Mouse (Mus musculus) heart, embryonic 11.5 days (tissue): Measurements from ENCODE around the gene Cct5. TPM values are rescaled to one million over a fixed set of nuclear protein-coding genes. Genes with fewer than 3 reads are reported as not detected.
A peak's percentile ranks its signal among the peaks of the same experiment; 100 is the strongest.

ENCODE experiments used
- ATAC-seq: fragments of 200-750 bp; cut with Nextera tagmentation; replicated peaks from 2 replicates; pipeline ENCODE4 v1.8.0; 2017; ENCODE audit warnings: moderate library complexity; ENCODE audit not compliant: insufficient number of reproducible peaks, low FRiP score, low TSS enrichment
- H3K27ac ChIP-seq: fragments of 300-500 bp; sonication (generic); 2 replicates; pipeline ENCODE4 v1.5.1; 2014; ENCODE audit warnings: mild to moderate bottlenecking, low read depth, low read length
- H3K27me3 ChIP-seq: fragments of 300-500 bp; sonication (generic); 2 replicates; pipeline ENCODE4 v1.6.1; 2014; ENCODE audit warnings: mild to moderate bottlenecking, low read length, mixed read lengths; ENCODE audit not compliant: control insufficient read depth, insufficient read depth
- H3K36me3 ChIP-seq: fragments of 300-500 bp; sonication (generic); 2 replicates; pipeline ENCODE4 v1.6.1; 2014; ENCODE audit warnings: mild to moderate bottlenecking, low read length, moderate library complexity, mixed read lengths; ENCODE audit not compliant: control insufficient read depth, insufficient read depth
- H3K4me1 ChIP-seq: fragments of 300-500 bp; sonication (generic); 2 replicates; pipeline ENCODE4 v1.6.1; 2014; ENCODE audit warnings: low read length; ENCODE audit not compliant: control insufficient read depth, insufficient read depth
- H3K4me2 ChIP-seq: fragments of 300-500 bp; sonication (generic); 2 replicates; pipeline ENCODE4 v1.6.1; 2014; ENCODE audit warnings: mild to moderate bottlenecking, moderate library complexity
- H3K4me3 ChIP-seq: fragments of 300-500 bp; sonication (generic); 2 replicates; pipeline ENCODE4 v1.5.1; 2014; ENCODE audit warnings: low read depth, low read length
- H3K9ac ChIP-seq: fragments of 300-500 bp; sonication (generic); 2 replicates; pipeline ENCODE4 v1.6.1; 2014; ENCODE audit warnings: mild to moderate bottlenecking, low read depth, low read length, moderate library complexity
- H3K9me3 ChIP-seq: fragments of 300-500 bp; sonication (generic); replicated peaks from 2 replicates; pipeline ENCODE4 v1.6.1; 2016; ENCODE audit warnings: low read length; ENCODE audit not compliant: control insufficient read depth
- WGBS: fragments of 180-500 bp; shearing (Covaris S2); extraction: QIAGEN DNeasy Blood & Tissue Kit; methylation state at CpG from one replicate; pipeline ENCODE4 v1.1.7; 2014; ENCODE audit not compliant: insufficient replicate concordance; 5-methylcytosine and 5-hydroxymethylcytosine counted together
- polyA plus RNA-seq: library from polyadenylated mRNA; unstranded; fragments of >200 nt; fragmentation: Nextera tagmentation; extraction: Ambion mirVana; gene quantifications from 2 replicates; pipeline ENCODE4 v1.2.1, GENCODE M21; 2014

The Cct5 gene
- 455 and 458 TPM in 2 replicates for polyA plus RNA-seq

DNA sequence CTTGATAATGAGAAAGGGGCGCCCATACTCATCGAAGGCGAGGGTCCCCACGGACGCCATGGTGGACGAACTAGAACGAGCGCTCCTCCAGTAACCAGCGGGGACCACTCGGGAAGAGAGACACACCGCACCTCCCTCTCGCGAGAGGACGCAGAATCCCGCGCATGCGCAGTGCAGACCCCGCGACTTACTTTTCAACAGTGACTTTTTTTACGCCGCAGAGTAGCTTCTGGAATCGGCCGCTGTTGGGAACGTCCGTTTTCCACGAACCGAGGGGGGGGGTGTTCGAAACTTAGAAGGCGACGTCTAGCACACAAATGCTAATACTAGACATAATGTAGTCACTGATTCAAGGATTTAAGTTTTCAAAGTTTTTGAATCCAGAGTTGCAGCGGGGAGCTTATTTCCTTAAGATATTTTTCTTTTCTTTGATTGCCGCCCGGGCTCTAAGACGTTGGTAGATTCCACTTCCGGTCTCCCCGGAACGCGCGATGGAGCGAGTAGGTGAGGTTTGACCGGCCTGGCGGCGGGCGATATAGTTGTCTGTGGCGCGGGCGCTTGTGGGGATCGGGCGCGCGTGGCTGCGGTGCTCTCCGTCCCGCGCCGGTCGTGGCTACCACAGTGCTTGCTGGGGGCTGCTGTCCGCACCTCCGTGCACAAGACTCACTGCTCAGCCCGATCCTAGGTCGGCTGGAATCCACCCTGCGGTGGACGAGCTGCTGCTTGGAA lies at the start of gene Cct5, which contains the start of gene Fam173b:
TSS of gene Cct5 (minus strand) at position 159 of the 729 bp plus-strand sequence.
TSS of gene Fam173b (plus strand) at position 207 of the 729 bp plus-strand sequence.
- peak; percentile 85 for ATAC-seq

DNA sequence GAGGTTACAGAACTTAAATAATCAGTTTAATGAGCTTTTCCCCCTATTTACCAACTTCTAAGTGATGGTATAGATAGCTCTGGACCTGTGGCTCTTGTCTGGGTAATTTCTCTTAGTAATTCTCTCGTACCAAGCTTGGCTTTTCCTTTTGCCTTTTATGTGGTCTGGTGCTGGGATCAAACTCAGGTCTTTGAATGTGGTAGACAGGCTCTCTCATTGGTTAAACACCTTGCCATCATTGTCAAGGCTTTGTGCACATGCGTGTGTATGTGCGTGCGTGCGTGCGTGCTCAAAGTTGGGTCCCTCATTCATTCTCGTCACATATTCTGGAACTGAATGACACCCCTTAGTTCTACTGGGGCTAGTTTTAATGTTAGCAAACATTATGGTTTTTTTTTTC lies 49.2 kb upstream of the Cct5 start:
- Histone ChIP-seq H3K4me1 (no peaks in the 10 kb centered on the region), H3K27me3 (no peaks in the 10 kb centered on the region), H3K4me2 (no peak overlapping the region), H3K27ac (no peak overlapping the region), H3K36me3 (no peaks in the 10 kb centered on the region), H3K4me3 (no peak overlapping the region), H3K9ac (no peak overlapping the region), H3K9me3 (no peaks in the 10 kb centered on the region)
- 91% methylated on average over 7 of the region's 7 CpGs for WGBS
- ATAC-seq = no peak

More for the DNA sequence above, at the start of gene Cct5, which contains the start of gene Fam173b:
- peaks cover 21% of the 10 kb centered on the region for H3K4me1 ChIP-seq
- peak within 1 kb of the TSS; percentile 95 for H3K4me2 ChIP-seq
- no peaks in the 10 kb centered on the region for H3K9me3 ChIP-seq
- no peaks in the 10 kb centered on the region for H3K27me3 ChIP-seq
- peak within 1 kb of the TSS; percentile 93 for H3K9ac ChIP-seq
- H3K36me3 ChIP-seq = 0 out of 2 replicates have a peak, but pooled peaks cover 5% of the 10 kb centered on the region
- peak within 1 kb of the TSS; percentile 85 for H3K4me3 ChIP-seq
- peak within 1 kb of the TSS; percentile 84 for H3K27ac ChIP-seq
- WGBS = under 1% methylated on average over 63 of the region's 63 CpGs

DNA sequence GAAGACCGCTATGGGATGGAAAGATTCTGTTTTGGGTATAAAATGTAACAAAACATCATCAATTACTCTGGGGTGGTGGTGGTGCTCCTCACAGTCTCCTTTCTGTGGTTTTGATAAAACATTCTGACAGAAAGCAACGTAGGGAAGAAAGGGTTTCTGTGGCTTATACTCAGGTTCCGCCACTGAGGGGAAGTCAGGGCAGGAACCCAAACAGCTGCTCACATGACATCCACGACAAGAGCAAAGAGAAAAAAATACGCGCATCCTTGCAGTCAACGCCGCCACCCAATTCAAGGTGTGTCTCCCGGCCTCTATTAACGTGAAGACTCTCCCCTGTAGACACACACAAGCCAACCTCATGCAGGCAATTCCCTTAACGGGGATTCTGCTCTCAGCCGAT lies 48.1 kb upstream of the Cct5 start:
- H3K9ac ChIP-seq = no peak overlapping the region
- no peak overlapping the region for H3K4me3 ChIP-seq
- H3K9me3 ChIP-seq = no peaks in the 10 kb centered on the region
- H3K4me2 ChIP-seq = no peak overlapping the region
- no peaks in the 10 kb centered on the region for H3K27me3 ChIP-seq
- no peak for ATAC-seq
- WGBS = 89% methylated on average over 12 of the region's 12 CpGs
- no peaks in the 10 kb centered on the region for H3K4me1 ChIP-seq
- no peaks in the 10 kb centered on the region for H3K36me3 ChIP-seq
- H3K27ac ChIP-seq = no peak overlapping the region

DNA sequence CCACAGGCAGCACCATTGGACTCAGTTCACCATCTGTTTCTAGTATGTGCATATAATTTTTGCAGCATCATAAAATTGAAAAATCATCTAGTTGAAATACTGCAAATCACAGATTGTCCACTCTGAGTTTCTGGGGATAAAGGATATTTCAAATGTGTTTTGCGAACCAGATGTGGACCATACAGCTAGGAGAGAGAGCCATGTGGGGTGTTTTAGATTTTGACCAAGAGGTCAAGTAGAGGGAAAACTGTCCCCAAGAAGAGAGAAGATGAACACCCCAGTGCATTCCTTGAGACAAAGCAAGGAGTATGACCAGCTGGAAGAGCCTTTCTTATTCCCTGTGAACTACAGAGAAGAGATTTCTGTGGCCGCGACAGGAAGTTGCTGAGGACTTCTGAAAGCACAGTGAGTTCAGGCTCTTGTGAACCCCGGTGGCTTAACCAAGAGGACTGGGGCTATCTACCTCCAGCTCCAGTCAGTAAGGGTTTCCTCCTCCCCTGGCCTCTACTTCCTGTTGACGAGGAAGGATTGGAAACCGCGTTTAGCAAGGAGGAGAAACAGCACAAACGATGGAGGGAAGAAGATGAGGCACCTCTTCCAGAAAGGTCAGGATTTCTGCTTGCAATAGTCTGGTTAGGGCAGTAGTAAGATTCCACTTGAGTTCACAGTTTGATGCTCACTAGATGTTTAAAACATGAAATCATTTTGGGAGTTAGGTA lies 46.4 kb upstream of the Cct5 start:
- Histone ChIP-seq H3K4me1 (no peaks in the 10 kb centered on the region), H3K27ac (no peak overlapping the region)

DNA sequence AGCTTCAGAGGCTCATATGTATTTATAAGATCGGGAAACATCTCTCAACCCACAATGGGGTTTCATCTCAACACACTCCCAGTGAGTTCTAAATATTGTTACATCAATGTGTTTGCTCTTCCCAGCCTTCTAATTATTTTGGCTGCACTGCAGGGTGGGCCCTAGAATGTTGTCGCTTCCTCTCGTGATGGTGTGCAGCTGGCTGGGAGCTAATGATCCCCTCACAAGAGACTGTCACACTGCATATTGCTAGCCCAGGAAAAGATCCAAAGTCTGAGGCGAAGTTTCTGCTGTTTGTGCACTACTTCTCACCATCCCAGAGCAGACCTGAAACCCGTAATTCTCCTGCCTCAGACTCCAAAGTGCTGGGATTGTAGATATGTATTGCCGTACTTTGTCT lies 45.6 kb upstream of the Cct5 start:
- Histone ChIP-seq H3K27me3 (no peaks in the 10 kb centered on the region), H3K27ac (no peak overlapping the region), H3K4me2 (no peak overlapping the region), H3K4me3 (no peak overlapping the region), H3K9ac (no peak overlapping the region), H3K4me1 (no peaks in the 10 kb centered on the region), H3K9me3 (no peaks in the 10 kb centered on the region), H3K36me3 (no peaks in the 10 kb centered on the region)
- ATAC-seq = no peak
- 76% methylated on average over 6 of the region's 6 CpGs for WGBS

More for the DNA sequence above, 46.4 kb upstream of the Cct5 start:
- no peak overlapping the region for H3K9ac ChIP-seq
- ATAC-seq = no peak
- no peaks in the 10 kb centered on the region for H3K36me3 ChIP-seq
- no peak overlapping the region for H3K4me3 ChIP-seq
- no peaks in the 10 kb centered on the region for H3K27me3 ChIP-seq
- 65% methylated on average over 8 of the region's 8 CpGs for WGBS
- H3K4me2 ChIP-seq = no peak overlapping the region
- no peaks in the 10 kb centered on the region for H3K9me3 ChIP-seq

DNA sequence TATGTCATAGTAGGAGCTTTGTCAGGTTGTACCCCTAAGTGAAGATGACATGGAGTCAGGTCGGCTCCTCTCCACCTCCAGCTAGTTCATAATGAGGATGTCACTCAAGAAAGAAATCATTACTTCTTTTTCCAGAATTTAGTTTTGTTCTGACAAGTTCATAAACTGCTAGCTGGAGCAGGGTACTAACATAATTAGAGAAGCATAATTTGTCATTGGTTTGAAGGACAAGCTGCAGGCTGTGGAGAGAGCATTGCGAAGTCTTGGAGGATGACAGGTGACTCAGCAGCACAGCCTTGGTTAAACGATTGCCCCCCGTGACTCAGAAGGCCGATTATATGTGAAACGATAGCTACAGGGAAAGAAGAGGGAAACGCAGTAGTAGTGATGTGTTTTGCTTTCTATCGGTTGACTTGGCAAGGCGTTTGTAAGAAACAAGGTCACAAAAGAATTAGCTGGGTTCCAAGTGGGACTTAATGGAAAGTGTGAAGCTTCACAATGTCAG lies 34.5 kb upstream of the Cct5 start:
- H3K36me3 ChIP-seq = no peaks in the 10 kb centered on the region
- no peak overlapping the region for H3K4me3 ChIP-seq
- 81% methylated on average over 9 of the region's 9 CpGs for WGBS
- no peaks in the 10 kb centered on the region for H3K9me3 ChIP-seq
- no peak overlapping the region for H3K9ac ChIP-seq
- H3K27ac ChIP-seq = no peak overlapping the region
- H3K27me3 ChIP-seq = no peaks in the 10 kb centered on the region
- ATAC-seq = no peak
- H3K4me1 ChIP-seq = no peaks in the 10 kb centered on the region
- no peak overlapping the region for H3K4me2 ChIP-seq

DNA sequence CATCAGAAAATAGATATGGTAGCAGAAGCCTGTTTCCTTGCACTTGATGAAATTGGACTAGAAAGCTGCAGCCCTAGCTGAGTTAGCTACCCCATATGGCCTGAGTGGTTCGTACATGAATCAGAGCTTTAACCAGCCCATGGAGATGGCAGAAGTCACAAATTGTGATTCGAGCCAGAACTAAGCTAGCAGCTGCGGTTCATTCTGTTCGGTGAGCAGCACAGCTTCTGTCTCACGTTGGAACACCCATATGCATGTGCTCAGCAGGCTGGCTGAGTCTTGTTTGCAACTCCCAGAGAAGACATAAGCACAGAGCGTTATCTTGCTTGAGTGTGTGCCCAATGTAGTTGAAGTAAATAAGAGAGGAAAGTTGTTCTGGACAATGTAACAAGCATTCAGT lies 33.0 kb upstream of the Cct5 start:
- no peaks in the 10 kb centered on the region for H3K4me1 ChIP-seq
- no peak overlapping the region for H3K4me3 ChIP-seq
- no peak overlapping the region for H3K9ac ChIP-seq
- H3K27me3 ChIP-seq = no peaks in the 10 kb centered on the region
- H3K9me3 ChIP-seq = no peaks in the 10 kb centered on the region
- H3K4me2 ChIP-seq = no peak overlapping the region
- no peaks in the 10 kb centered on the region for H3K36me3 ChIP-seq
- ATAC-seq = no peak
- H3K27ac ChIP-seq = no peak overlapping the region
- 87% methylated on average over 6 of the region's 6 CpGs for WGBS

DNA sequence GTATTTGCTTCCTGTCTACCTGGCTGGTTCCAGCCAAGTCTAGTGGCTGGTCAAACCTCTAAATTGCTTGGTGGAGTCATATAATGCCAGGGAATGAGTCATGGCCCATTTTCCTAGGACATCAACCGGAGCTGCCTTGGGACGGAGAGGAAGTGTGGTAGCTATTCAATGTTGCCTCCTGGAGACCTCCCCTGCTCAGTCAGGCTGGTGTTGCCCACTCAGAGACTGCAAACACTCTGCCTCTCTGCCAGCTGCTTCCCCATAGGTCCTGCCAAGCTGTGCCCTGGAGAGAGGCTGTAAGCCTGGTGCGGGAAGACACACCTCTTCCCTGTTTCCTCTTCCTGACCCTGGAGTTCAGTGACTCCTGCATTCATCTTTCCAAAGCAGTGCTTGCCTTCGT lies 30.9 kb upstream of the Cct5 start:
- 80% methylated on average over 4 of the region's 4 CpGs for whole genome bisulfite sequencing
- Histone ChIP-seq H3K27ac (no peak overlapping the region), H3K4me1 (no peaks in the 10 kb centered on the region), H3K9me3 (no peaks in the 10 kb centered on the region), H3K4me3 (no peak overlapping the region), H3K27me3 (no peaks in the 10 kb centered on the region), H3K9ac (no peak overlapping the region), H3K4me2 (no peak overlapping the region), H3K36me3 (no peaks in the 10 kb centered on the region)
- ATAC-seq = no peak
